Mouse (Mus musculus) ES-E14 (cell line): Measurements from ENCODE around the gene Srsf3.

Experiments used
- CHD2 ChIP-seq: IDR thresholded peaks from 2 replicates; pipeline ENCODE4 v1.6.1; 2014; ENCODE audit warnings: mild to moderate bottlenecking, low read depth, low read length, inconsistent platforms
- HCFC1 ChIP-seq: IDR thresholded peaks from 2 replicates; pipeline ENCODE4 v1.6.1; 2012; ENCODE audit warnings: low read length, inconsistent platforms, borderline replicate concordance; ENCODE audit not compliant: insufficient read depth
- MAFK ChIP-seq: IDR thresholded peaks from 2 replicates; pipeline ENCODE4 v1.6.1; 2014; ENCODE audit warnings: mild to moderate bottlenecking, low read depth, low read length, inconsistent platforms; ENCODE audit not compliant: insufficient read depth
- ZC3H11A ChIP-seq: IDR thresholded peaks from 2 replicates; pipeline ENCODE4 v1.6.1; 2012; ENCODE audit warnings: low read depth, mild to moderate bottlenecking, inconsistent platforms, low read length, borderline replicate concordance
- ZNF384 ChIP-seq: IDR thresholded peaks from 2 replicates; pipeline ENCODE4 v1.6.1; 2012; ENCODE audit warnings: low read depth, low read length, inconsistent platforms

DNA sequence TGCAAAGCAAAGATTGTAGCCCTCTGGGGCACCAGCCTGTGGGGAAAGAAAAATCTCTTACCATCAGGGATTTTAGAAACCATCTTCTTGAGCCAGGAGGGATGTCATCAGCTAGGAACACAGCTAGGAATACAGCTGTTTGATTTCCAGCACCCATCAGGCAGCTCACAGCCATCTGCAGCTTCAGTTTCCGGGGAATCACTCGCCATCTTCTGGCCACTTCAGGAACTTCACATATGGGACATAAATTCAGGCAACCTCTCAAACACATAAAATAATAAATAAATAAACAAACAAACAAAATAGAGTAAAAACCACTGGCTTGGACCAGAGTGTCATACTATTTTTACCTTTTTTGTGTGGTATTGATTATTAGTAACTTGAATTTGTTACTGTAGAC, 16.8 kb upstream of the Srsf3 start:
- TF ChIP-seq ZC3H11A (no peak), CHD2 (no peak), MAFK (no peak), ZNF384 (no peak), HCFC1 (no peak)
